Mouse (Mus musculus) cerebellum, postnatal 4 days (tissue): ENCODE data around the gene Nebl.
A peak's percentile ranks its signal among the peaks of the same experiment; 100 is the strongest.

Experiments
- DNase-seq, 2 experiments: peaks; one replicate each; pipeline ENCODE4 v3.0.0; 2022; ENCODE audit warnings: low spot score in 2 of 2, mixed read lengths in 1 of 2

The Nebl gene

DNA sequence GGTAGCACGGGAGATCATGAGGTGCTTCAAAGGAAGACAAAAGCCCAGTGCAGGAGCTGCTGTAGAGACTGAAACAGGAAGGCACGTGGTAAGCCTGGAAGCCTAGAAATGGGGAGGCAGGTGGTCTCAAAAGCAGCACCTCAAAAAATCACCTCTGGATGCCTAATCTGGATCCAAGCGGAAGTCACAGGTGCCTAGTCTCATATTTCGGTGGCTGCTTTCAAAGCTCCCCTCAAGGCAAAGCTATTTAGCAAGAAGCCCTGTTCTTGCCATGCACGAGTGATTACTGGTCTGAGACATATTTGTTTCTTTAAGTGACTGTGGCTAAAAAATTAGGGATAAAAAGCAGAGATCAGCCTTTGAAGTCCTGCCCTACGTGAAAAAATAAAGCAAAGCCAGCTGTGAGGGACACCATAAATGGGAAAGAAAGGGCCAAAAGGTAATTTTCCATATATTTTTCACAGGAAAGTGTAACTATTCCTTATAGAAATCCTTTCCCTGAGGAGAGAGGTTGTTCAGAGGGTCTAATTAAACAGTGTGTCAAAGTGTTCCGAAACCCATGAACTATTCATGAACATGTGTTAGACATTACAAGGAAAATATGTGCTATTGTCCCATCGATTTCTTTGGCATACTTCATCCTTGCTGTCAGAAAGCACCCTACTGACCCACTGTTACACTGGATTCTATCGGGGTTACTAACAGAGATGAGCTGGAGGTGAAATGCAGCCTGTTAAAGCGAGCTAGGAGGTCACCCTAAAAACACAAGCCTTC, 206.9 kb downstream of the Nebl start:
- no peak for DNase-seq

DNA sequence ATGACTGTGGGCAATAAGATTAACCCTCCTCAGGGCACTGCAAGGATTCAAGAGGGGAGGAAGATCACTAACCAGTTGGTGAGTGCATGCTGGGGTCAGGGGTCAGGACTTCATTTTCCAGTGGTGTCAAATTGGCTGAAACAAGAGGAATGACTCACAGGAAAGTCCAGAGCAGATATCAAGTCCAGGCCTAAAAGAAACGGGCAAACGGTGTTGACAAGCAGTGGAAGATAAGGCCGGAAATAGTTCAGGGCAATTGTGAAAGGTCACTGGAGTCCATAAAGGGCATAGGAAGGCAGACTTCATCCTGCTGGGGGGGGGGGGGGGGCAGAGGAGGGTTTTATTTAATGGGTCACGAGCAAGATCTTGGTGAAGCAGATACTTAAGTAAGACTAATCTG, 207.5 kb downstream of the Nebl start:
- DNase-seq, result no peak

GRCm38 (mm10) chr2:17515686-17516085, 215.6 kb downstream of the Nebl start:
- no peak for DNase-seq

GRCm38 (mm10) chr2:17514765-17515164, 216.5 kb downstream of the Nebl start:
- DNase-seq, result peak in 1 of 2 experiments; percentile 8

DNA sequence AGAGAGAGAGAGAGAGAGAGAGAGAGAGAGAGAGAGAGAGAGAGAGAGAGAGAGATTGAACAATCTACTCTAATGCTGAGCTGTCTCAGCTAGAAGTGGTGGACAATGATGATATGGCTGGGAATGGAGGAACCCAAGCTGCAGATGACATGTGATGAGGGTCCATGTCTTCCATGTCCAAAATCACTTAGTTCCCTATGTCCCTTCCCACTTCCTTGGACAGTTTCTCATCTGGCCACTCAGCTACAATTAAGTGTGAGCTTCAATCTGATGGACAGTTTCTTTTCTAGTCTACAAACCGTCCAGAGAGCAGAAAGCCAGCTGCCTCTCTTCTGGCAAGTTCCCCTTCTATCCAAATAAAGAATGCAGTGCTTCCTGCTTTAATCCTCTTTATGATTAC, 221.3 kb downstream of the Nebl start:
- no peak for DNase-seq

- no peak for DNase-seq
Measured at GRCm38 (mm10) chr2:17507362-17507761, 223.9 kb downstream of the Nebl start.

DNA sequence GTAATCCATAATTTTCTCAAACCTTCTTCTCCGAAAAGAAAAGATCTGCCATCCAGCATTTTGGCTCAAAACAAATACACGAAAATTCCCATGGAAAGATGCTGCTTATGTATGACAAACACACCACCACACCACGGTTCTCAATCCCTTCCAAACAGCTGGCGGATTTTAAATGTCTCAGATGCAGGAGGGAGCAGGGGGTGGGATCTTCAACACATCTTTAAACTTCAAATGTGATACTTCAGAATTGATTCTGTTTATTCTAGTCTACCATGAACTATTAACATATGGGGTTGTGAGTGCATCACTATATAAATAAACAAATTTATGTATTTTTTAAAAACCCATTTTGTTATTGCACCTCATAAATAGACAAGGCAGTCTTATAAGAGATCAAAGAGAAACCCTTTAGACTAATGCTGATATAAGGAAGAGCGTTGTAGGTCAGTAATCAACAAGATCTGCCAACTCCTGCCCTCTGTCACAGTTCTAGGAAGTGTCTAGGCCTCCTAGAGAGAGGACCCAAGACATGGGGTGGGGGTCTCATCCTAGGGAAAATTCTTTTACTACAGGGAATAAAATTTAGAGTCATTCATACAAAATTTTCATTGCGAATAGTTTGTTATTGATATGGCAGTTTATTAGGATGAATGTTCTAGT, 227.0 kb downstream of the Nebl start:
- DNase-seq, result no peak

DNA sequence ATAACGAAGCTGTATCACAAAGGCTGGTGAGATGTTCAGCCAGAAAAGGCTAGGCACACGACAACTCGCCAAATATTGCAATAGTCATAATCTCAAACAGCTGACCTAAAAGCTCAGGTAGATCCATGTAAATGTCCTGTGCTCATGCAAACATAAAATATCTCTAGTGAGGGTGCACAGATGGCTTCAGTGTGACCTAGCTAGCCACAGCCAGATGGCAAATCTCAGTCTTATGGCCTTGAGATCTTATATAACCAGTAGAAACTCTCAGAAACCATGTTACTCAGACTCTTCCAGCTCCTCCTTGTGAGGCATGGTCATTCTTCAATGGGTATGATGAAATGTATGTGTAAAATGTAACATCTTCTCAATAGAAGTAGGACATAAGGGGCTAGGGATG, 230.2 kb downstream of the Nebl start:
- no peak for DNase-seq

- DNase-seq, result no peak
Measured at GRCm38 (mm10) chr2:17465517-17466174, 265.6 kb downstream of the Nebl start.

DNA sequence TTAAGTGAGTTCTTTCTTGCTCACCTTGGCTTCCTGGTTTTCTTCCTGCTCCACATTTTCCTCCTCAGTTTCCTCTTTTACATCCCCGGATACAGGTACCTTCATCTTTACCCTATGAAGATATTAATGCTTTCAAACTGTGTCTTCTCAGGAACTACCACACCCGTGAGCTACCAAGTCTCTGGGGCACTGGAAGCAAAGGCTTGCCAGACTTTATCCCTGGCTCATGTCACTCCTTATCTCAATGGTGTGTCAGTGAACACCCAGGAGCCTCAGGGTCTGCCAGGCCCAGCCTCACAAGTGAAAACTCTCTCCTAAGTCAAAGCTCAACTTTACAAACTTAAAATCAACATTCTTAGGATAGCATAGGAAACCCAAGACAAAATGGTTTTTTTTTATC, 270.8 kb downstream of the Nebl start:
- no peak for DNase-seq

- DNase-seq, result no peak
Measured at GRCm38 (mm10) chr2:17453676-17454075, 277.6 kb downstream of the Nebl start.

GRCm38 (mm10) chr2:17448341-17448740, 282.9 kb downstream of the Nebl start:
- no peak for DNase-seq

DNA sequence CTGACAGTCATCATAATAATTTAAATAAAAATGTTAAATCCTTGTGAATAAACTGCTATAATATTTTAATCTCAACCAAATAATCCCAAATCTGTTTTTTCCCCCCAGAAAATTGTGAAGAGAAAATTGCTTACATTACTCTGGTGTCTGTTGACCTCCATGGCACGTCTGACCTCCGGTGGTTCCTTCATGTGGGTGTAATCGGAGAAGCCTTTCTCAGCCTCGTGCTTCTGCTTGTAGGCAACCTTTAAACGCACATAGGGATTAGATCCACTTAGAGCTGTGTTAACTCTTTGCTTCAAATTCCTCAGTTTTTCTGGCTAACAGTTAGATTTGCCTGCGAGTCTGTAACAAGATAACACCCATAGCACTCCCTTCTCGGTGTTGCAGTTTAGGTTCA, 287.7 kb downstream of the Nebl start:
- no peak for DNase-seq

- no peak for DNase-seq
Measured at GRCm38 (mm10) chr2:17438317-17438716, 292.9 kb downstream of the Nebl start.

DNA sequence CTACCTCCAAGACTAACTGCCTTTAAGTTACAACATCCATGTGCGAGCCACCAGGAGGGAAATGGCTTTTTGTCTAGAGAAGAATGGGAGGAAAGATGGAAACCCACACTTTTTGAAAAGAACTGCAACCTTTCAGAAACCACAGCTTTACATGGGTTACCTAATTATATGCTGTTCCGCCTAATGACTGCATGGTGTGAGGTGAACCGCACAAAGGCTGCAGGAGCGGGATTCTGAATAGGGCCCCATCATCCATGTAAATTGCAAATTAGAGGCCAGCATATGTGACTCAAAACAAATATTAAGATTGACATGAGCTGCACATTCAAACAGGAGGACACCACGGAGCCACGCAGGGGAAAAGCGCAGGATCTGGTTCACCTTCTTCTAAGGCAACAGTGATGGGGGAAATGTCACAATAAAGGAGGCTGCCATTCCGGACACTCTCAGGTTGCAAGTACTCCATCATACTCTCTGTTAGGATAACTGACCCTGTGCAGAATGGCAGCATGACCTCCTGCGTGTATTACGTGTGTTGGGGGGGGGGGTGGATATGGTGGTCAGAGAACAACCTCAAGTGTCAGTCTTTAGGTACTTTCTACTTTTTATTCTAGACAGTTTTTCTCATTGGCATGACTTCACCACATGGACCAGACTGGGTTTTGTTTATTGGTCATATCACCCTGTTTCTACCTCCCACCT, 294.4 kb downstream of the Nebl start:
- no peak for DNase-seq

- DNase-seq, result no peak
Measured at GRCm38 (mm10) chr2:17435217-17435616, 296.0 kb downstream of the Nebl start.

- DNase-seq, result no peak
Measured at GRCm38 (mm10) chr2:17429028-17429427, 302.2 kb downstream of the Nebl start.

GRCm38 (mm10) chr2:17428156-17428555, 303.1 kb downstream of the Nebl start:
- DNase-seq, result no peak

DNA sequence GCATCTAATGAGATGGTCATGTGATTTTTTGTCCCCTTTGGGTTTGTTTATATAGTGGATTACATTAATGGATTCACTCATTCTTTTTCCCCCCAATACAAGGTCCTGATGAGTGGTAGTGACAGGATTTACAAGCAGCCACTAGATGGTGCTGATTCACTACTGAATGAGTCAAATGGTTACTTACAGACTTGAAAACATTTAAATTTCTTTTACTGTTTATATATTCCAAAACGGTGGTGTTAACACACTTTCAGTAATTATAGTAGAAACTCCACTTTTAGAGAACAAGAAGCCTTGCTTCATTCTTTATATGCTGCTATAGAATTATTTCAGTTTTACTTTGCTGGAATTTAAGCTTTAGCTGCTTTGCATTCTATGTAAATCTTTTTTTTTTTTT, 308.3 kb downstream of the Nebl start:
- peak in 1 of 2 experiments; percentile 16 for DNase-seq

GRCm38 (mm10) chr2:17415347-17415746, 315.9 kb downstream of the Nebl start:
- no peak for DNase-seq

- no peak for DNase-seq
Measured at GRCm38 (mm10) chr2:17414324-17414723, 316.9 kb downstream of the Nebl start.
